Mouse (Mus musculus): ENCODE data around the gene Tcf20.

Tcf20 gene

GRCm38 (mm10) chr15:82905431-82906395 lies 82.0 kb downstream of the Tcf20 start:
- ChIA-PET POLR2A (interaction anchor here in 1 of 4 experiments (0.6 to 4.4 kb wide), 6 partner anchors 9 to 106 kb away, joined by 3 to 18 read pairs (median 4); no protein-coding TSS in a partner anchor), CTCF (interaction anchor here in 2 of 4 experiments (0.6 to 1.0 kb wide), 2 partner anchors 18 to 180 kb away, joined by 3 read pairs; no protein-coding TSS in a partner anchor)

- ChIA-PET CTCF (interaction anchor here in 2 of 4 experiments (0.6 kb wide), 2 partner anchors 113 to 209 kb away, joined by 3 to 10 read pairs; no protein-coding TSS in a partner anchor), POLR2A (interaction anchor here in 3 of 4 experiments (0.5 to 2.4 kb wide), 11 partner anchors 16 to 245 kb away, joined by 3 to 8 read pairs (median 4); partner anchors contain the start of gene Poldip3 (in 1 of the 3))
Observed at GRCm38 (mm10) chr15:82904526-82904925, 83.1 kb downstream of the Tcf20 start.

GRCm38 (mm10) chr15:82902521-82902920 lies 85.2 kb downstream of the Tcf20 start:
- ChIA-PET CTCF (no interaction called here), POLR2A (interaction anchor here in 3 of 4 experiments (1.0 to 3.1 kb wide), 12 partner anchors 8 to 197 kb away, joined by 3 to 11 read pairs (median 4); no protein-coding TSS in a partner anchor)

- ChIA-PET POLR2A (interaction anchor here (0.6 to 3.1 kb wide), 25 partner anchors 9 to 1449 kb away, joined by 3 to 12 read pairs (median 4); partner anchors contain the start of genes Poldip3 (in 2 of the 4), Srebf2 (in 1 of the 4) and Tcf20 (in 1 of the 4)), CTCF (interaction anchor here in 3 of 4 experiments (0.6 to 1.5 kb wide), 7 partner anchors 10 to 1772 kb away, joined by 3 to 4 read pairs (median 3); no protein-coding TSS in a partner anchor)
Observed at GRCm38 (mm10) chr15:82901306-82901705, 86.4 kb downstream of the Tcf20 start.

- POLR2A ChIA-PET: interaction anchor here in 2 of 4 experiments (0.8 to 3.1 kb wide), 7 partner anchors 10 to 138 kb away, joined by 3 to 12 read pairs (median 4); no protein-coding TSS in a partner anchor
- CTCF ChIA-PET: interaction anchor here in 1 of 4 experiments (0.9 kb wide), 1 partner anchor 17 kb away, joined by 3 read pairs; no protein-coding TSS in a partner anchor
Observed at GRCm38 (mm10) chr15:82900331-82900730, 87.3 kb downstream of the Tcf20 start.

GRCm38 (mm10) chr15:82899676-82900301 lies 87.9 kb downstream of the Tcf20 start:
- ChIA-PET POLR2A (interaction anchor here in 2 of 4 experiments (0.8 to 3.1 kb wide), 6 partner anchors 9 to 135 kb away, joined by 3 to 12 read pairs (median 4); no protein-coding TSS in a partner anchor), CTCF (interaction anchor here in 1 of 4 experiments (0.9 kb wide), 1 partner anchor 16 kb away, joined by 3 read pairs; no protein-coding TSS in a partner anchor)

GRCm38 (mm10) chr15:82898740-82899675 lies 88.7 kb downstream of the Tcf20 start:
- CTCF ChIA-PET: interaction anchor here in 3 of 4 experiments (0.5 to 0.9 kb wide), 3 partner anchors 10 to 139 kb away, joined by 3 to 5 read pairs (median 3); no protein-coding TSS in a partner anchor
- POLR2A ChIA-PET: interaction anchor here in 3 of 4 experiments (0.5 to 6.1 kb wide), 32 partner anchors 8 to 884 kb away, joined by 3 to 69 read pairs (median 4); partner anchors contain the start of genes Poldip3 (in 1 of the 3) and Tcf20 (in 1 of the 3)

- CTCF ChIA-PET: interaction anchor here in 2 of 4 experiments (0.5 to 0.9 kb wide), 2 partner anchors 14 to 140 kb away, joined by 3 to 5 read pairs; no protein-coding TSS in a partner anchor
Observed at GRCm38 (mm10) chr15:82898141-82898739, 89.4 kb downstream of the Tcf20 start.

GRCm38 (mm10) chr15:82896336-82896735 lies 91.3 kb downstream of the Tcf20 start:
- CTCF ChIA-PET: interaction anchor here in 1 of 4 experiments (0.6 kb wide), 1 partner anchor 645 kb away, joined by 9 read pairs; no protein-coding TSS in a partner anchor
- POLR2A ChIA-PET: interaction anchor here in 3 of 4 experiments (0.6 to 6.1 kb wide), 10 partner anchors 10 to 253 kb away, joined by 3 to 69 read pairs (median 4); partner anchors contain the start of gene Poldip3 (in 1 of the 3)

More at GRCm38 (mm10) chr15:82898141-82898739, 89.4 kb downstream of the Tcf20 start:
- POLR2A ChIA-PET: interaction anchor here in 3 of 4 experiments (0.7 to 6.1 kb wide), 32 partner anchors 8 to 883 kb away, joined by 3 to 69 read pairs (median 4); partner anchors contain the start of genes Poldip3 (in 1 of the 3) and Tcf20 (in 1 of the 3)

GRCm38 (mm10) chr15:82890470-82890869 lies 97.2 kb downstream of the Tcf20 start:
- POLR2A ChIA-PET: interaction anchor here in 3 of 4 experiments (0.5 to 1.2 kb wide), 6 partner anchors 8 to 111 kb away, joined by 3 to 4 read pairs (median 3); no protein-coding TSS in a partner anchor
- CTCF ChIA-PET: no interaction called here

GRCm38 (mm10) chr15:82889426-82889825 lies 98.2 kb downstream of the Tcf20 start:
- ChIA-PET POLR2A (interaction anchor here in 2 of 4 experiments (1.0 to 1.2 kb wide), 3 partner anchors 12 to 33 kb away, joined by 3 to 5 read pairs (median 3); no protein-coding TSS in a partner anchor), CTCF (no interaction called here)

GRCm38 (mm10) chr15:82888466-82888865 lies 99.2 kb downstream of the Tcf20 start:
- CTCF ChIA-PET: interaction anchor here in 1 of 4 experiments (0.6 kb wide), 1 partner anchor 11 kb away, joined by 3 read pairs; no protein-coding TSS in a partner anchor
- POLR2A ChIA-PET: interaction anchor here in 2 of 4 experiments (1.0 to 1.6 kb wide), 3 partner anchors 10 to 22 kb away, joined by 3 to 13 read pairs (median 5); no protein-coding TSS in a partner anchor

- ChIA-PET POLR2A (interaction anchor here in 1 of 4 experiments (0.7 kb wide), 1 partner anchor 156 kb away, joined by 3 read pairs; the partner anchor contains the start of gene Nfam1), CTCF (no interaction called here)
Observed at GRCm38 (mm10) chr15:82877309-82877708, 110.4 kb downstream of the Tcf20 start.

GRCm38 (mm10) chr15:82876863-82877262 lies 110.8 kb downstream of the Tcf20 start:
- ChIA-PET POLR2A (interaction anchor here in 1 of 4 experiments (0.7 kb wide), 1 partner anchor 156 kb away, joined by 3 read pairs; the partner anchor contains the start of gene Nfam1), CTCF (no interaction called here)

- POLR2A ChIA-PET: interaction anchor here in 2 of 4 experiments (0.5 to 0.7 kb wide), 2 partner anchors 92 to 173 kb away, joined by 3 to 4 read pairs; no protein-coding TSS in a partner anchor
- CTCF ChIA-PET: no interaction called here
Observed at GRCm38 (mm10) chr15:82872037-82872436, 115.6 kb downstream of the Tcf20 start.

- CTCF ChIA-PET: interaction anchor here in 3 of 4 experiments (0.6 to 0.7 kb wide), 7 partner anchors 8 to 585 kb away, joined by 3 to 5 read pairs (median 3); no protein-coding TSS in a partner anchor
- POLR2A ChIA-PET: interaction anchor here in 3 of 4 experiments (0.7 to 2.2 kb wide), 19 partner anchors 9 to 941 kb away, joined by 3 to 7 read pairs (median 4); partner anchors contain the start of gene Poldip3 (in 2 of the 3)
Observed at GRCm38 (mm10) chr15:82866286-82866685, 121.4 kb downstream of the Tcf20 start.

Data from embryonic stem cell, embryonic (primary cell).